Mouse (Mus musculus): ENCODE measurements around the gene Arid1a. TPM values are rescaled to one million over a fixed set of nuclear protein-coding genes. Genes with fewer than 3 reads are reported as not detected.
A peak's percentile ranks its signal among the peaks of the same experiment; 100 is the strongest.
"Not testable (repeated sequence)": the region's sequence is repeated elsewhere in the genome, so short reads cannot be mapped to it uniquely, and the experiment has no call there.

The Arid1a gene
- total and polyA plus RNA-seq, 3 experiments = 22.2 to 224 (median 205) TPM

GRCm38 (mm10) chr4:133660193-133661155 is 96.1 kb downstream of the Arid1a start:
- TF ChIP-seq GATA1 (IDR thresholded peaks at IDR 0.05; ENCODE audit: borderline replicate concordance, low read length) = no peak
- no peak for TF ChIP-seq TAL1 (conservative IDR thresholded peaks at IDR 0.05; ENCODE audit: low read depth, low read length)
- TF ChIP-seq GATA2 (IDR thresholded peaks at IDR 0.05; ENCODE audit: borderline replicate concordance, low read depth, low read length) = no peak
- no peak for TF ChIP-seq CTCF (IDR thresholded peaks at IDR 0.05; ENCODE audit: low read depth, low read length)
- no peak for TF ChIP-seq POLR2AphosphoS5 (IDR thresholded peaks at IDR 0.05; ENCODE audit: insufficient replicate concordance, low read depth, low read length)
- H3K4me3 ChIP-seq (ENCODE audit: low read depth, low read length) = peak overlapping the region; percentile 67; the same call in 1 of the 2 replicates
- H3K36me3 ChIP-seq (replicated peaks) = peaks cover 51% of the 10 kb centered on the region
- ATAC-seq (ENCODE audit: extremely low read depth, insufficient number of reproducible peaks, low FRiP score, poor library complexity, severe bottlenecking) (0 out of 2 replicates have a peak, but pooled peaks have one; percentile 29), DNase-seq (ENCODE audit: low spot score) (peak; percentile 32)
- no peaks in the 10 kb centered on the region for H3K27me3 ChIP-seq (ENCODE audit: insufficient read depth, low read length)
- H3K9me3 ChIP-seq (replicated peaks) = no peaks in the 10 kb centered on the region
- H3K4me1 ChIP-seq (ENCODE audit: insufficient read depth, low read depth, low read length) = peaks cover 66% of the 10 kb centered on the region

DNA sequence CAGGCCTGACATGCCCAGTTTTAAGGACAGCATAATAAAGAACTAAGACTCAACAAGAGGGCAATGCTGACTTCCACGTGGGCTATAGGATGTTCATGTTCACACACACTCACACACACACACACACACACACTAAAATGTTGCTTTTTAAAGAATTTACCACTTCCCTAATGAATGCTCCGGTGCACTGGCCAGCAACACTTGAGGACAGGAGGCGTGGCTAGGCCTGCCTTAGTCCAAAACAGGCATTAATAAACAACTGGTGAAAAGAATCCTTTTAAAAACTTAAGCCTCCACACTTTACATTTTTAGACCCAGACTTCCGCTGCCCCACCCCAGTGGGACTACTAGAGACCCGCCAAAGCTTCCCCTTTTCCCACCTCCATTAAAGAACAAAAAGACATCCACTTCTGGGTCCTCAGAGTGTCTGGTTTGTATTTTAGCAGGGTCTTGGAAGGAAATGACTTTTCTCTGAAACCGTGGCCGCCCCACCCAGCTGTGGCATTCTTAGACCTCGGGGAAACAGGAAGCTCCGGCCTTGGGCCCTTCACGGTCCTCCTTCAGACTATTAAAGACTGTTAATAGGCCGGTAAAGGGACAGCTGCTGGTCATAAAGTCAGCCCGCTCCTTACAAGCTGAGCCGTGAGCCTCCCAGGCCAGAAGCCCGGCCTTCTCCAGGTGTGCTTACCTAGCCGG is 96.9 kb downstream of the Arid1a start:
- DNase-seq (ENCODE audit: low spot score) = peak; percentile 53
- no peak for TF ChIP-seq GATA1 (IDR thresholded peaks at IDR 0.05; ENCODE audit: borderline replicate concordance, low read length)
- no peak for TF ChIP-seq POLR2AphosphoS5 (IDR thresholded peaks at IDR 0.05; ENCODE audit: insufficient replicate concordance, low read depth, low read length)
- no peak for TF ChIP-seq GATA2 (IDR thresholded peaks at IDR 0.05; ENCODE audit: borderline replicate concordance, low read depth, low read length)
- TF ChIP-seq CTCF (IDR thresholded peaks at IDR 0.05; ENCODE audit: low read depth, low read length) = no peak
- TF ChIP-seq TAL1 (conservative IDR thresholded peaks at IDR 0.05; ENCODE audit: low read depth, low read length) = no peak
- Histone ChIP-seq H3K36me3 (replicated peaks) (peaks cover 43% of the 10 kb centered on the region), H3K27me3 (ENCODE audit: insufficient read depth, low read length) (no peaks in the 10 kb centered on the region), H3K4me1 (ENCODE audit: insufficient read depth, low read depth, low read length) (peaks cover 59% of the 10 kb centered on the region), H3K9me3 (replicated peaks) (no peaks in the 10 kb centered on the region), H3K4me3 (ENCODE audit: low read depth, low read length) (peak overlapping the region; percentile 67; the same call in 1 of the 2 replicates)
- no peak; the same call in none of the 2 replicates for ATAC-seq (ENCODE audit: extremely low read depth, insufficient number of reproducible peaks, low FRiP score, poor library complexity, severe bottlenecking)

GRCm38 (mm10) chr4:133658729-133659128 is 97.8 kb downstream of the Arid1a start:
- ATAC-seq (ENCODE audit: extremely low read depth, insufficient number of reproducible peaks, low FRiP score, poor library complexity, severe bottlenecking) (no peak), DNase-seq (ENCODE audit: low spot score) (no peak)
- TF ChIP-seq TAL1 (conservative IDR thresholded peaks at IDR 0.05; ENCODE audit: low read depth, low read length) (no peak), CTCF (IDR thresholded peaks at IDR 0.05; ENCODE audit: low read depth, low read length) (no peak), GATA1 (IDR thresholded peaks at IDR 0.05; ENCODE audit: borderline replicate concordance, low read length) (no peak), POLR2AphosphoS5 (IDR thresholded peaks at IDR 0.05; ENCODE audit: insufficient replicate concordance, low read depth, low read length) (no peak), GATA2 (IDR thresholded peaks at IDR 0.05; ENCODE audit: borderline replicate concordance, low read depth, low read length) (no peak)
- H3K4me3 ChIP-seq (ENCODE audit: low read depth, low read length) = peak overlapping the region; percentile 5; the same call in 1 of the 2 replicates
- H3K36me3 ChIP-seq (replicated peaks) = peaks cover 35% of the 10 kb centered on the region
- H3K4me1 ChIP-seq (ENCODE audit: insufficient read depth, low read depth, low read length) = peaks cover 59% of the 10 kb centered on the region
- H3K27me3 ChIP-seq (ENCODE audit: insufficient read depth, low read length) = no peaks in the 10 kb centered on the region
- H3K9me3 ChIP-seq (replicated peaks) = no peaks in the 10 kb centered on the region

GRCm38 (mm10) chr4:133657829-133658458 is 98.6 kb downstream of the Arid1a start:
- H3K36me3 ChIP-seq (replicated peaks) = peaks cover 27% of the 10 kb centered on the region
- H3K4me1 ChIP-seq (ENCODE audit: insufficient read depth, low read depth, low read length) = peaks cover 59% of the 10 kb centered on the region
- no peaks in the 10 kb centered on the region for H3K9me3 ChIP-seq (replicated peaks)
- ATAC-seq (ENCODE audit: extremely low read depth, insufficient number of reproducible peaks, low FRiP score, poor library complexity, severe bottlenecking) (no peak), DNase-seq (ENCODE audit: low spot score) (no peak)
- TF ChIP-seq POLR2AphosphoS5 (IDR thresholded peaks at IDR 0.05; ENCODE audit: insufficient replicate concordance, low read depth, low read length) (no peak), TAL1 (conservative IDR thresholded peaks at IDR 0.05; ENCODE audit: low read depth, low read length) (no peak), CTCF (IDR thresholded peaks at IDR 0.05; ENCODE audit: low read depth, low read length) (no peak), GATA1 (IDR thresholded peaks at IDR 0.05; ENCODE audit: borderline replicate concordance, low read length) (no peak), GATA2 (IDR thresholded peaks at IDR 0.05; ENCODE audit: borderline replicate concordance, low read depth, low read length) (no peak)
- H3K27me3 ChIP-seq (ENCODE audit: insufficient read depth, low read length) = no peaks in the 10 kb centered on the region
- no peak overlapping the region for H3K4me3 ChIP-seq (ENCODE audit: low read depth, low read length)

- DNase-seq (ENCODE audit: low spot score) (no peak), ATAC-seq (ENCODE audit: extremely low read depth, insufficient number of reproducible peaks, low FRiP score, poor library complexity, severe bottlenecking) (no peak)
- H3K4me1 ChIP-seq (ENCODE audit: insufficient read depth, low read depth, low read length) = peaks cover 56% of the 10 kb centered on the region
- no peak overlapping the region for H3K4me3 ChIP-seq (ENCODE audit: low read depth, low read length)
- TF ChIP-seq POLR2AphosphoS5 (IDR thresholded peaks at IDR 0.05; ENCODE audit: insufficient replicate concordance, low read depth, low read length) = no peak
- no peaks in the 10 kb centered on the region for H3K9me3 ChIP-seq (replicated peaks)
- H3K36me3 ChIP-seq (replicated peaks) = peaks cover 18% of the 10 kb centered on the region
- no peaks in the 10 kb centered on the region for H3K27me3 ChIP-seq (ENCODE audit: insufficient read depth, low read length)
Observed at GRCm38 (mm10) chr4:133656997-133657396, 99.6 kb downstream of the Arid1a start.

DNA sequence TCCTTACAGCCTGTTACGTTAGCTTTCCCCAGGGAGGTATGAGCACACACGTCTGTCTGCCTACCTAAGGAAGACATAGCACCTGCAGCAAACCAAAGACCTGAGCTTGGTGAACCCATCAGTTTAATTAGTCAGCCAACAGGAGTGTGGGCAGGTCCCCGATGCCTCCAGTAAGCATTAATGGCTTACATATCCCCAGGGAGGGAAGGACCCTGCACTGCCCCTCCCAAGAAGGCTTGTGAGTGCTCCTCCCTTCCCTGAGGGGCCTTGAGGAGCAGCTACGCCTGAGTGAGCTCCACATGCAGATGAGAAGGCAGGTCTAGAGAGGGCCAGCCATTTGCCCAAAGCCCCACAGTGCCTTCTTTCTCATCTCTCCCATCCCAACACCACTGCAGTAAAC is 100.3 kb downstream of the Arid1a start:
- no peak overlapping the region for H3K4me3 ChIP-seq (ENCODE audit: low read depth, low read length)
- peaks cover 12% of the 10 kb centered on the region for H3K36me3 ChIP-seq (replicated peaks)
- no peak for TF ChIP-seq TAL1 (conservative IDR thresholded peaks at IDR 0.05; ENCODE audit: low read depth, low read length)
- TF ChIP-seq CTCF (IDR thresholded peaks at IDR 0.05; ENCODE audit: low read depth, low read length) = no peak
- TF ChIP-seq GATA1 (IDR thresholded peaks at IDR 0.05; ENCODE audit: borderline replicate concordance, low read length) = no peak
- TF ChIP-seq POLR2AphosphoS5 (IDR thresholded peaks at IDR 0.05; ENCODE audit: insufficient replicate concordance, low read depth, low read length) = no peak
- TF ChIP-seq GATA2 (IDR thresholded peaks at IDR 0.05; ENCODE audit: borderline replicate concordance, low read depth, low read length) = no peak
- H3K9me3 ChIP-seq (replicated peaks) = no peaks in the 10 kb centered on the region
- no peak for ATAC-seq (ENCODE audit: extremely low read depth, insufficient number of reproducible peaks, low FRiP score, poor library complexity, severe bottlenecking)
- no peak for DNase-seq (ENCODE audit: low spot score)
- H3K27me3 ChIP-seq (ENCODE audit: insufficient read depth, low read length) = no peaks in the 10 kb centered on the region
- H3K4me1 ChIP-seq (ENCODE audit: insufficient read depth, low read depth, low read length) = peaks cover 61% of the 10 kb centered on the region

GRCm38 (mm10) chr4:133654070-133654469 is 102.5 kb downstream of the Arid1a start:
- H3K27me3 ChIP-seq (ENCODE audit: insufficient read depth, low read length); DNase-seq (ENCODE audit: low spot score); H3K4me3 ChIP-seq (ENCODE audit: low read depth, low read length): not testable (repeated sequence)

More at GRCm38 (mm10) chr4:133654070-133654469, 102.5 kb downstream of the Arid1a start:
- not testable (repeated sequence) for ATAC-seq (ENCODE audit: extremely low read depth, insufficient number of reproducible peaks, low FRiP score, poor library complexity, severe bottlenecking); H3K9me3 ChIP-seq (replicated peaks); H3K36me3 ChIP-seq (replicated peaks)
- H3K4me1 ChIP-seq (ENCODE audit: insufficient read depth, low read depth, low read length) = peaks cover 45% of the 10 kb centered on the region
